Mouse (Mus musculus): ENCODE measurements around the gene Ptpn12.
A peak's percentile ranks its signal among the peaks of the same experiment; 100 is the strongest.

- TF ChIP-seq CTCF (IDR thresholded peaks at IDR 0.05; ENCODE audit: low read depth, low read length) (no peak), GATA1 (IDR thresholded peaks at IDR 0.05; ENCODE audit: borderline replicate concordance, low read length) (no peak), GATA2 (IDR thresholded peaks at IDR 0.05; ENCODE audit: borderline replicate concordance, low read depth, low read length) (no peak), TAL1 (conservative IDR thresholded peaks at IDR 0.05; ENCODE audit: low read depth, low read length) (peak; percentile 61), POLR2AphosphoS5 (IDR thresholded peaks at IDR 0.05; ENCODE audit: insufficient replicate concordance, low read depth, low read length) (no peak)
Observed at GRCm38 (mm10) chr5:21046150-21047048, 9.3 kb downstream of the Ptpn12 start.
